Mouse (Mus musculus): ENCODE data around the gene Fam227a.

- TF ChIP-seq ZC3H11A (IDR thresholded peaks at IDR 0.05; ENCODE audit: borderline replicate concordance, low read depth, low read length) (no peak), HCFC1 (IDR thresholded peaks at IDR 0.05; ENCODE audit: borderline replicate concordance, insufficient read depth, low read length) (no peak), CHD2 (IDR thresholded peaks at IDR 0.05; ENCODE audit: low read depth, low read length) (no peak), MAFK (IDR thresholded peaks at IDR 0.05; ENCODE audit: insufficient read depth, low read depth, low read length) (no peak), ZNF384 (IDR thresholded peaks at IDR 0.05; ENCODE audit: low read depth, low read length) (no peak)
Observed at GRCm38 (mm10) chr15:79615501-79615900, 43.3 kb downstream of the Fam227a start.

All from ES-E14 (cell line).